Mouse (Mus musculus): Measurements from ENCODE around the gene Cald1. TPM values are rescaled to one million over a fixed set of nuclear protein-coding genes. Genes with fewer than 3 reads are reported as not detected.

The Cald1 gene
- polyA plus RNA-seq, 1 experiment from 2014 or later = 326 TPM

DNA sequence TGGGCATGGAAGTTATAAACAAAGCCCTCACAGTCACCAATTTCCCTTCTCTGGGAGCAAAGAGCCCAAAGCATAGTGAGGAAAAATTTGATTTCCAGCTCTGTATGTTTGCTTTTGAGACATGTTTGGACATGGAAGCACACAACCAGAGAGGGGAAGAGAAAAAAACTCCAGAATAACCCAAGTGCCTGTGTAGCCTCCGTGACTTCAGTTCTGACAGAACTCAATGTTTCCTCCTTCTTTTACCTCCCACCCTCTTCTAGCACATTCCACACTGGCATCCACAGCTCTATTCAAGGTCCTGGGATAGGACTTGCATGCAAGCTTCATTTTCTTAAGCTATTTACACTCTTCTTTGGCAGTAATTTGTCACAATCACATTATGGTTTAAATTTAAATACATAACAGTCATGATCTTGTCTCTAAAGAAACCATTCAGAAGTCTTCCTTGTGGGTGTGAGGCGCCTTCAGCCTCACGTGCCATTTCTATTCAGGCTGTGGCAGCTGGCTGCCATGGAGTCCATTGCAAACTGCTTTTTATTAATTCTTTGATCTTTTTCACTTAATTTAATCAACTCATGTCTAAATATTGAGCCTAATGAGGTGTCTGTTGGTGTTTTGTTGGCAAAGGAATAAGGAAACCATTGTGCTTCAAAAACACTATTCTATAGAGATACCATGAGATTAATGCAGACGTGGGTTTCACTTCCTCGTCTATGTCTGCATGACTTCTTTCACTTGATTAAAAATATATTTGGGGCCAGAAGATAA, 49.9 kb downstream of the Cald1 start:
- H3K4me1 ChIP-seq = peaks cover 31% of the 10 kb centered on the region
- no peaks in the 10 kb centered on the region for H3K36me3 ChIP-seq
- H3K27me3 ChIP-seq = no peaks in the 10 kb centered on the region
- no peak overlapping the region for H3K4me2 ChIP-seq (replicated peaks)
- no peaks in the 10 kb centered on the region for H3K9me3 ChIP-seq
- H3K4me3 ChIP-seq = no peak overlapping the region
- ATAC-seq (ENCODE audit: low FRiP score, low read depth) = no peak
- 64% methylated on average over 5 of the region's 5 CpGs for WGBS
- no peak overlapping the region for H3K27ac ChIP-seq
- H3K9ac ChIP-seq = no peak overlapping the region

GRCm38 (mm10) chr6:34651298-34651697, 53.0 kb downstream of the Cald1 start:
- Histone ChIP-seq H3K9me3 (no peaks in the 10 kb centered on the region), H3K4me1 (peaks cover 34% of the 10 kb centered on the region), H3K27ac (no peak overlapping the region), H3K4me2 (replicated peaks) (no peak overlapping the region), H3K4me3 (no peak overlapping the region), H3K9ac (no peak overlapping the region), H3K27me3 (no peaks in the 10 kb centered on the region), H3K36me3 (no peaks in the 10 kb centered on the region)
- 71% methylated on average over 7 of the region's 7 CpGs for WGBS
- no peak; the same call in 1 of the 2 replicates for ATAC-seq (ENCODE audit: low FRiP score, low read depth)

DNA sequence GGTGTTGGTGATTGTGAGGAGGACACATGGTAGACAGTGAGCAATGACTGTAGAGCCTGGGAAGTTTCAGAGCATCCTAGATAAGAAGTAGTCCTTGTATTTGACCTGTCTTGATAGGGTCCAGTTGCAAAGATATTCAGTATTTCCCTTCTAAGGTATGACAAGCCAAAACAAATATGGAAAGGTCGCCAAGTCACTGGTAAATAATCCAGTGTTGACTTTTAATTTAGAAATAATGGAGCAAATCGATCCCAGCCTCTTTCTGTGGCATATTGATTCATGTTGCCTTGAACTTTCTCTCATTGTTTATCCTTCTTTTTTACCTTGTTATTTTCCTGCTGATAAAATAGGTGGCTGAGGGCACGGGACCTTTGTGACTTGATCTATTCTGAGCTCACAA, 57.4 kb downstream of the Cald1 start:
- Histone ChIP-seq H3K27me3 (no peaks in the 10 kb centered on the region), H3K4me1 (peaks cover 20% of the 10 kb centered on the region), H3K4me2 (replicated peaks) (no peak overlapping the region), H3K27ac (no peak overlapping the region), H3K9ac (no peak overlapping the region), H3K4me3 (no peak overlapping the region), H3K36me3 (peaks cover 7% of the 10 kb centered on the region; the same call in 1 of the 2 replicates), H3K9me3 (no peaks in the 10 kb centered on the region)
- ATAC-seq (ENCODE audit: low FRiP score, low read depth) = no peak
- WGBS = 76% methylated on average over 3 of the region's 3 CpGs

DNA sequence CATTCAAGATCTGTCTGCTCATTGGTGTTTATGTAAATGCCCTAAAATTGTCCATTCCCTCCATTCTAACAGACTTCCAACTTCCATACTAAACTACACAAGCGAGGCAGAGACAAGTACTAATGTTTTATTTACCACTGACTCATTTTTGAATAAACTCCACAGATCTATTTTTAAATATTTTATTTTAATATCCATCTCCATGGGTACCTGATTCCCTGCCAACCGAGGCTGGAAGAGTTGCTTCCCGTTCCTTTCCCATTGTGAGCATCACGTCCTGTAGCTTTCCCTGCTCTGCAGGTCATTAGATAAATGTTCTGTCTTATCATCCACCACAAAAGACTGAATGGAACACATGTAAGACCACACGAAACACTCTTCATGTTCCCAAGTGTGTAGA, 60.5 kb downstream of the Cald1 start:
- Histone ChIP-seq H3K27ac (no peak overlapping the region), H3K4me1 (peaks cover 16% of the 10 kb centered on the region), H3K9me3 (no peaks in the 10 kb centered on the region), H3K4me3 (no peak overlapping the region), H3K27me3 (no peaks in the 10 kb centered on the region), H3K9ac (no peak overlapping the region), H3K36me3 (peaks cover 13% of the 10 kb centered on the region; the same call in 1 of the 2 replicates), H3K4me2 (replicated peaks) (no peak overlapping the region)
- 93% methylated on average over 5 of the region's 5 CpGs for WGBS
- ATAC-seq (ENCODE audit: low FRiP score, low read depth) = no peak

- 36% methylated on average over 8 of the region's 8 CpGs for WGBS
- no peak overlapping the region; the same call in 1 of the 2 replicates for H3K4me2 ChIP-seq (replicated peaks)
- H3K4me3 ChIP-seq = no peak overlapping the region
- peaks cover 18% of the 10 kb centered on the region for H3K4me1 ChIP-seq
- ATAC-seq (ENCODE audit: low FRiP score, low read depth) = 0 out of 2 replicates have a peak, but pooled peaks have one; percentile 48
- no peaks in the 10 kb centered on the region for H3K9me3 ChIP-seq
- no peak overlapping the region for H3K9ac ChIP-seq
- peaks cover 13% of the 10 kb centered on the region; the same call in 1 of the 2 replicates for H3K36me3 ChIP-seq
- H3K27me3 ChIP-seq = no peaks in the 10 kb centered on the region
- peak overlapping the region; percentile 28; the same call in 1 of the 2 replicates for H3K27ac ChIP-seq
Observed at GRCm38 (mm10) chr6:34660724-34661123, 62.4 kb downstream of the Cald1 start.

GRCm38 (mm10) chr6:34662626-34663025, 64.3 kb downstream of the Cald1 start:
- Histone ChIP-seq H3K4me3 (no peak overlapping the region), H3K9me3 (no peaks in the 10 kb centered on the region), H3K4me1 (peaks cover 18% of the 10 kb centered on the region), H3K27me3 (no peaks in the 10 kb centered on the region), H3K4me2 (replicated peaks) (no peak overlapping the region), H3K36me3 (peaks cover 6% of the 10 kb centered on the region; the same call in 1 of the 2 replicates), H3K9ac (no peak overlapping the region), H3K27ac (no peak overlapping the region)
- no peak for ATAC-seq (ENCODE audit: low FRiP score, low read depth)
- WGBS = 70% methylated on average over 6 of the region's 6 CpGs

GRCm38 (mm10) chr6:34664291-34664690, 66.0 kb downstream of the Cald1 start:
- H3K27ac ChIP-seq = peak overlapping the region; percentile 73; the same call in 1 of the 2 replicates
- WGBS = 77% methylated on average over 4 of the region's 4 CpGs

DNA sequence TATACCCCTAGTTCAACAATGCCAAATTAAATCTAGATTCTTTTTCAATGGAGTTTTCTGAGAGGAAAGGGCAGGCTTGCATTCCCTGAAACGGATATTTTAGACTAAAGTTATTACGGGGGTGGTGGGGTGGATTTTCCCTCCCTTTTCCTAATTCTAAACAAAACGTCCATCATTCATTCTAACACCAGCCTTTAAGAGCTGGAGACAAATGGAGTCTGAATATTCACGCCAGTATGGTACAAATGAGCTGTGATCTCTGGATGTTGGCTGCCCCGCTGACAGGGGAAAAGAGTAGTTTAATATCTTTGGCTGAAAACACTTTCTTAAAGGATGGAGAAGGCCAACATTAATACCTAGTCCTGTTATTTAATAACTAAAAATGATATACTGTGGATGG, 66.4 kb downstream of the Cald1 start:
- Histone ChIP-seq H3K4me1 (peaks cover 25% of the 10 kb centered on the region), H3K27ac (no peak overlapping the region), H3K4me2 (replicated peaks) (no peak overlapping the region), H3K27me3 (no peaks in the 10 kb centered on the region), H3K9ac (no peak overlapping the region), H3K36me3 (peaks cover 6% of the 10 kb centered on the region; the same call in 1 of the 2 replicates), H3K9me3 (no peaks in the 10 kb centered on the region), H3K4me3 (no peak overlapping the region)
- 63% methylated on average over 5 of the region's 5 CpGs for WGBS
- no peak for ATAC-seq (ENCODE audit: low FRiP score, low read depth)

More at GRCm38 (mm10) chr6:34664291-34664690, 66.0 kb downstream of the Cald1 start:
- H3K36me3 ChIP-seq = peaks cover 6% of the 10 kb centered on the region; the same call in 1 of the 2 replicates
- no peak overlapping the region for H3K4me2 ChIP-seq (replicated peaks)
- H3K9ac ChIP-seq = no peak overlapping the region
- H3K4me3 ChIP-seq = no peak overlapping the region
- no peak for ATAC-seq (ENCODE audit: low FRiP score, low read depth)
- H3K27me3 ChIP-seq = no peaks in the 10 kb centered on the region
- no peaks in the 10 kb centered on the region for H3K9me3 ChIP-seq
- H3K4me1 ChIP-seq = peaks cover 21% of the 10 kb centered on the region

- Histone ChIP-seq H3K27me3 (no peaks in the 10 kb centered on the region), H3K4me1 (peaks cover 13% of the 10 kb centered on the region), H3K9me3 (no peaks in the 10 kb centered on the region), H3K4me3 (no peak overlapping the region), H3K36me3 (no peaks in the 10 kb centered on the region), H3K9ac (no peak overlapping the region), H3K4me2 (replicated peaks) (no peak overlapping the region), H3K27ac (no peak overlapping the region; the same call in 1 of the 2 replicates)
- WGBS = 78% methylated on average over 5 of the region's 5 CpGs
- ATAC-seq (ENCODE audit: low FRiP score, low read depth) = no peak
Observed at GRCm38 (mm10) chr6:34668739-34669254, 70.5 kb downstream of the Cald1 start.

- Histone ChIP-seq H3K4me3 (no peak overlapping the region), H3K9me3 (no peaks in the 10 kb centered on the region), H3K9ac (no peak overlapping the region), H3K27me3 (no peaks in the 10 kb centered on the region), H3K27ac (no peak overlapping the region), H3K4me1 (peaks cover 7% of the 10 kb centered on the region; the same call in 1 of the 2 replicates), H3K4me2 (replicated peaks) (no peak overlapping the region), H3K36me3 (no peaks in the 10 kb centered on the region)
- no peak for ATAC-seq (ENCODE audit: low FRiP score, low read depth)
- 74% methylated on average over 1 of the region's 1 CpGs for WGBS
Observed at GRCm38 (mm10) chr6:34671355-34671754, 73.1 kb downstream of the Cald1 start.

DNA sequence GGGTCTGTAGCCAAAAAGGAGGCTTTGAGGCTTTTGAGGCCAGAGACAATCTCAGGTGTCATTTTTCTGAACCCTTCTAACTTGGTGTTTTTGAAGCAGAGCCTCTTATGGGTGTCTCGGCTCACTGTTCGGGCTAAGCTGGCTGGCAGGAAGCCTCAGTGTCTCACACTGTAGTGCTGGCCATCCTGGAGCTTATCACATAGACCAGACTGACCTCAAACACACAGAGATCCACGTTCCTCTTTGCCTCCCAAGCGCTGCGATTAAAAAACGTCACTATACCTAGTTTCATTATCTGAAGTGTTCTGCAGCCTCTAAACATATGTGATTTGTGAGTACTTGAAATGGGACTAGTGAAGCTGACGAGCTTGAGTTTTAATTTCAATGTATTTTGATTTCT, 76.1 kb downstream of the Cald1 start:
- H3K4me1 ChIP-seq = peaks cover 3% of the 10 kb centered on the region; the same call in 1 of the 2 replicates
- no peaks in the 10 kb centered on the region for H3K9me3 ChIP-seq
- WGBS = 83% methylated on average over 7 of the region's 7 CpGs
- no peak overlapping the region for H3K4me2 ChIP-seq (replicated peaks)
- H3K27ac ChIP-seq = no peak overlapping the region
- H3K27me3 ChIP-seq = no peaks in the 10 kb centered on the region
- H3K36me3 ChIP-seq = no peaks in the 10 kb centered on the region
- H3K4me3 ChIP-seq = no peak overlapping the region
- no peak for ATAC-seq (ENCODE audit: low FRiP score, low read depth)
- H3K9ac ChIP-seq = no peak overlapping the region

GRCm38 (mm10) chr6:34674897-34675296, 76.6 kb downstream of the Cald1 start:
- 80% methylated on average over 10 of the region's 10 CpGs for WGBS
- Histone ChIP-seq H3K4me1 (no peaks in the 10 kb centered on the region), H3K27ac (no peak overlapping the region), H3K9ac (no peak overlapping the region), H3K36me3 (no peaks in the 10 kb centered on the region), H3K4me2 (replicated peaks) (no peak overlapping the region), H3K9me3 (no peaks in the 10 kb centered on the region), H3K4me3 (no peak overlapping the region), H3K27me3 (no peaks in the 10 kb centered on the region)
- ATAC-seq (ENCODE audit: low FRiP score, low read depth) = no peak
